Mouse (Mus musculus) kidney, postnatal 14 days (tissue): ENCODE data around the gene Arhgef6.

Experiments
- DNase-seq: peaks from one replicate; pipeline ENCODE4 v3.0.0; 2022; ENCODE audit warnings: mixed read lengths

The Arhgef6 gene

DNA sequence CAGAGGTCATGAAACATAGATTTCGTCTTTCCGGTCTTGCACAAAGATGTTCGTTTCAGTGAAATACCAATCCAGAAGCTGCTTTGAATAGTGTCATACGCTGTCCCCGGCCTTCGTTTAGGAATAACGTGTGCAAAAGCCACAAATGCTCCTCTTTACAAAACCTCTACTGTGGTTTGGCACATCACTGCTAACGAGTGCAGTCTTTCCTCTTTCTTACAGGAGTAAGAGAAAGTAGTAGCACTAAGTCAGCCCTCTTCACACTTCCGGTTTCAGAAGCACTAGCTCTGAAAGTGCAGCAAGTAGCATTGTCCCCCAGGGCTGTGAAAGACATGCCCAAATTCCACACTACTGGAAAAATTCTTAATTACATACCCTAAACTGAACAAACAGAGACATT, 142.2 kb downstream of the Arhgef6 start:
- no peak for DNase-seq

DNA sequence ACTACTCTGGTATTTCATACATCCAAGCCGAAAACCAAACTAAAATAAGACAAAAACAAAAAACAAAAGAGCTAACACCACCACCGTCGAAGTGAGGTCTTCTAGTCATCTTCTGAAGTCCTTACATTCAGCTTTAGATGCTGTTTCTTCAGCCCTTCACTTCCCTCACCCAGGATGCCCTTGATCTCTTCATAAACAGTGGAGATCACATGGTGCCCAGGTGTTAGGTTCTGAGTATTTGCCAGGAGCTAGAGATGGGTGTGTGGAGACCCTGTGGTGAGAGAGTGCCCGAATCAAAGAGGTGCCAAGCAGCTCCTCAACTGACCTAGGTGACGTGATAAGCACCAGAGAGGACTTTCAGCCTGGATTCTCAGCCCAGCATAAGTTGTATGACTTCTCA, 149.2 kb downstream of the Arhgef6 start:
- DNase-seq, result no peak

- DNase-seq, result no peak
These were observed 151.2 kb downstream of the Arhgef6 start for GRCm38 (mm10) chrX:57187301-57187700.

GRCm38 (mm10) chrX:57183359-57183758, 155.2 kb downstream of the Arhgef6 start:
- no peak for DNase-seq

GRCm38 (mm10) chrX:57182470-57182869, 156.1 kb downstream of the Arhgef6 start:
- DNase-seq, result no peak
